Mouse (Mus musculus): ENCODE results near the gene Ccr3. TPM values are rescaled to one million over a fixed set of nuclear protein-coding genes. Genes with fewer than 3 reads are reported as not detected.

Gene Ccr3
- polyA plus RNA-seq, 1 experiment: not detected

- no peak overlapping the region for H3ac ChIP-seq (ENCODE audit: control insufficient read depth, insufficient read length, low read depth)
- TF ChIP-seq USF1 (IDR thresholded peaks at IDR 0.05; ENCODE audit: low read depth): no peak
- no peak for TF ChIP-seq CTCF (IDR thresholded peaks at IDR 0.05; ENCODE audit: control insufficient read depth, insufficient read depth, insufficient read length)
- TF ChIP-seq FOSL1 (IDR thresholded peaks at IDR 0.05; ENCODE audit: insufficient read depth, low read length, poor library complexity, severe bottlenecking): no peak
- TF ChIP-seq CEBPB (IDR thresholded peaks at IDR 0.05; ENCODE audit: low read depth): no peak
- no peak for TF ChIP-seq MYOG (IDR thresholded peaks at IDR 0.05; ENCODE audit: control insufficient read depth, extremely low read depth, insufficient read length)
- no peak for TF ChIP-seq MYOD1 (IDR thresholded peaks at IDR 0.05; ENCODE audit: control insufficient read depth, insufficient read length, low read depth)
- no peak for TF ChIP-seq MAX (IDR thresholded peaks at IDR 0.05)
- H3K36me3 ChIP-seq (ENCODE audit: control insufficient read depth, insufficient read depth): no peaks in the 10 kb centered on the region
- H3K79me2 ChIP-seq (ENCODE audit: control insufficient read depth, insufficient read depth): no peaks in the 10 kb centered on the region
- no peaks in the 10 kb centered on the region for H3K27me3 ChIP-seq (ENCODE audit: control insufficient read depth, insufficient read depth, insufficient read length)
- no peaks in the 10 kb centered on the region for H3K79me3 ChIP-seq (ENCODE audit: low read depth)
- no peak overlapping the region for H3K4me3 ChIP-seq (ENCODE audit: insufficient read depth, poor library complexity, severe bottlenecking)
These were observed 1.9 kb upstream of the Ccr3 start for GRCm38 (mm10) chr9:124019887-124020286.

DNA sequence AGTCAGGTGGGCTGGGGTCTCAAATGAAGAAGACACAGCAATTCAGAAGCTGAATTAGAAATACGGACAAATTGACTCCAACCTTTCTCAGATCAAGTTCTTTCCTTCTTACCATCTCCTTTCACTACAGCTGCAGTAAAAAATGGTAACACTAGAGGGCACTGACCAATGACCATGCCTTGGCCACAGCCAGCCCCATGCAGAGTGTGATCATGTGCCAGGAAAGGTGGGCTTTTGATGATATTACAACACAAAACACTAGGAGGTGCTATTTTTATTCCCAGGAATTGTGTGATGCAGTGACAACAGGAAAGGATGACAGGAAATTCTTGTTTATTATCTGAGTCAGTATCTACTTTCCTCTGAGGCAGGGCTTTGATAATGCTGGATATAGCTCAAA lies 11.6 kb downstream of the Ccr3 start:
- no peak overlapping the region for H3K4me3 ChIP-seq (ENCODE audit: insufficient read depth, poor library complexity, severe bottlenecking)
- H3ac ChIP-seq (ENCODE audit: control insufficient read depth, insufficient read length, low read depth): no peak overlapping the region
- TF ChIP-seq MYOG (IDR thresholded peaks at IDR 0.05; ENCODE audit: control insufficient read depth, extremely low read depth, insufficient read length) (no peak), CTCF (IDR thresholded peaks at IDR 0.05; ENCODE audit: control insufficient read depth, insufficient read depth, insufficient read length) (peak; percentile 4), MAX (IDR thresholded peaks at IDR 0.05) (no peak), FOSL1 (IDR thresholded peaks at IDR 0.05; ENCODE audit: insufficient read depth, low read length, poor library complexity, severe bottlenecking) (no peak)
- H3K36me3 ChIP-seq (ENCODE audit: control insufficient read depth, insufficient read depth): no peaks in the 10 kb centered on the region
- H3K27me3 ChIP-seq (ENCODE audit: control insufficient read depth, insufficient read depth, insufficient read length): no peaks in the 10 kb centered on the region
- no peaks in the 10 kb centered on the region for H3K79me3 ChIP-seq (ENCODE audit: low read depth)
- H3K79me2 ChIP-seq (ENCODE audit: control insufficient read depth, insufficient read depth): no peaks in the 10 kb centered on the region

DNA sequence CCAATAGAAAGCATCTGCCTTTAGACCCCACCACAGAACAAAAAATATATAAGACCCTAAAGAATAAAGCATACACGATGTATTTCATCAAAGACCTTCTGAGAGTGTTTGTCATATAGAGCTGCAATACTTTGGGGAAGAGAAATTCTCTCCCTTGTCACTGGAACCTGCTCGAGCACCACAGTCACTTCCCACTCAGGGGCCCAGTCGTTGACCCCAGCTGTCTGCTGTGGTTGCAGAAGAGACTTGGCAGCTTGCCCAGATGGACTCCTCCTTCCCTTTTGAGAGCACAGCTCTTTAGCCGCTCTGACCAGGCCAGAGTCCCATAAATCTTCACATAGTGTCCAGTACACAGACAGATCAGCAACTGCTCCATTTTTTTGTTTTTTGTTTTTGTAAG lies 15.9 kb downstream of the Ccr3 start:
- no peak overlapping the region for H3ac ChIP-seq (ENCODE audit: control insufficient read depth, insufficient read length, low read depth)
- no peaks in the 10 kb centered on the region for H3K36me3 ChIP-seq (ENCODE audit: control insufficient read depth, insufficient read depth)
- H3K79me3 ChIP-seq (ENCODE audit: low read depth): no peaks in the 10 kb centered on the region
- H3K79me2 ChIP-seq (ENCODE audit: control insufficient read depth, insufficient read depth): no peaks in the 10 kb centered on the region
- TF ChIP-seq CEBPB (IDR thresholded peaks at IDR 0.05; ENCODE audit: low read depth) (no peak), MYOD1 (IDR thresholded peaks at IDR 0.05; ENCODE audit: control insufficient read depth, insufficient read length, low read depth) (no peak), USF1 (IDR thresholded peaks at IDR 0.05; ENCODE audit: low read depth) (no peak)
- H3K4me3 ChIP-seq (ENCODE audit: insufficient read depth, poor library complexity, severe bottlenecking): no peak overlapping the region
- no peaks in the 10 kb centered on the region for H3K27me3 ChIP-seq (ENCODE audit: control insufficient read depth, insufficient read depth, insufficient read length)

- TF ChIP-seq CEBPB (IDR thresholded peaks at IDR 0.05; ENCODE audit: low read depth) (peak; percentile 73), MYOD1 (IDR thresholded peaks at IDR 0.05; ENCODE audit: control insufficient read depth, insufficient read length, low read depth) (no peak), CTCF (IDR thresholded peaks at IDR 0.05; ENCODE audit: control insufficient read depth, insufficient read depth, insufficient read length) (no peak)
These were observed 16.4 kb downstream of the Ccr3 start for GRCm38 (mm10) chr9:124038158-124038582.

DNA sequence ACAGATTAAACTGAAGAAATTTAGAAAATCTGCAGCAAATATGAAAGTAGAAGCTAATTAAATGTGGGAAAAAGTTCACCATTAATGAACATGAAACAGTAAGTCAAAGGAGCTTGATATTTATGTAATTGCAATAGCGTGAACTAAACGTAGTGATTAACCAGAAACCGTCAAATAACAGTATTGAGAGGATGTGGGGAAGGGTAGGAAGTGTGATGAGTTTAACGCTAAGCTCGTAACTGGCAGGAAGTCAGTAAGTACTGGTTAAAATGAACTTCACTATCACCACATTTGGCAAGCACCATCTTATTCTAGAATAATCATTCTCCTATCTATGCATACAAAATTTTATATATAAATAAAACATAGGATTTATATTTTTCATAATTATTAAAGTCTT lies 17.2 kb downstream of the Ccr3 start:
- no peak for TF ChIP-seq CEBPB (IDR thresholded peaks at IDR 0.05; ENCODE audit: low read depth)
- no peak for TF ChIP-seq MAX (IDR thresholded peaks at IDR 0.05)
- TF ChIP-seq USF1 (IDR thresholded peaks at IDR 0.05; ENCODE audit: low read depth): no peak
- no peak for TF ChIP-seq MYOD1 (IDR thresholded peaks at IDR 0.05; ENCODE audit: control insufficient read depth, insufficient read length, low read depth)
- Histone ChIP-seq H3ac (ENCODE audit: control insufficient read depth, insufficient read length, low read depth) (no peak overlapping the region), H3K36me3 (ENCODE audit: control insufficient read depth, insufficient read depth) (no peaks in the 10 kb centered on the region), H3K79me3 (ENCODE audit: low read depth) (no peaks in the 10 kb centered on the region), H3K27me3 (ENCODE audit: control insufficient read depth, insufficient read depth, insufficient read length) (no peaks in the 10 kb centered on the region), H3K4me3 (ENCODE audit: insufficient read depth, poor library complexity, severe bottlenecking) (no peak overlapping the region), H3K79me2 (ENCODE audit: control insufficient read depth, insufficient read depth) (no peaks in the 10 kb centered on the region)

More at GRCm38 (mm10) chr9:124038158-124038582, 16.4 kb downstream of the Ccr3 start:
- no peaks in the 10 kb centered on the region for H3K27me3 ChIP-seq (ENCODE audit: control insufficient read depth, insufficient read depth, insufficient read length)
- H3K36me3 ChIP-seq (ENCODE audit: control insufficient read depth, insufficient read depth): no peaks in the 10 kb centered on the region
- H3K4me3 ChIP-seq (ENCODE audit: insufficient read depth, poor library complexity, severe bottlenecking): no peak overlapping the region
- H3ac ChIP-seq (ENCODE audit: control insufficient read depth, insufficient read length, low read depth): no peak overlapping the region
- no peaks in the 10 kb centered on the region for H3K79me2 ChIP-seq (ENCODE audit: control insufficient read depth, insufficient read depth)
- no peaks in the 10 kb centered on the region for H3K79me3 ChIP-seq (ENCODE audit: low read depth)

GRCm38 (mm10) chr9:124040932-124041331 lies 19.2 kb downstream of the Ccr3 start:
- no peaks in the 10 kb centered on the region for H3K36me3 ChIP-seq (ENCODE audit: control insufficient read depth, insufficient read depth)

More at GRCm38 (mm10) chr9:124040932-124041331, 19.2 kb downstream of the Ccr3 start:
- no peaks in the 10 kb centered on the region for H3K79me2 ChIP-seq (ENCODE audit: control insufficient read depth, insufficient read depth)
- H3K79me3 ChIP-seq (ENCODE audit: low read depth): no peaks in the 10 kb centered on the region
- H3K4me3 ChIP-seq (ENCODE audit: insufficient read depth, poor library complexity, severe bottlenecking): no peak overlapping the region
- no peak for TF ChIP-seq USF1 (IDR thresholded peaks at IDR 0.05; ENCODE audit: low read depth)
- no peak for TF ChIP-seq CEBPB (IDR thresholded peaks at IDR 0.05; ENCODE audit: low read depth)
- no peak for TF ChIP-seq FOSL1 (IDR thresholded peaks at IDR 0.05; ENCODE audit: insufficient read depth, low read length, poor library complexity, severe bottlenecking)
- TF ChIP-seq MYOD1 (IDR thresholded peaks at IDR 0.05; ENCODE audit: control insufficient read depth, insufficient read length, low read depth): no peak
- no peak for TF ChIP-seq MYOG (IDR thresholded peaks at IDR 0.05; ENCODE audit: control insufficient read depth, extremely low read depth, insufficient read length)
- TF ChIP-seq CTCF (IDR thresholded peaks at IDR 0.05; ENCODE audit: control insufficient read depth, insufficient read depth, insufficient read length): no peak
- TF ChIP-seq MAX (IDR thresholded peaks at IDR 0.05): no peak
- no peak overlapping the region for H3ac ChIP-seq (ENCODE audit: control insufficient read depth, insufficient read length, low read depth)
- H3K27me3 ChIP-seq (ENCODE audit: control insufficient read depth, insufficient read depth, insufficient read length): no peaks in the 10 kb centered on the region

All from C2C12 (cell line).